Mouse (Mus musculus) hindbrain, embryonic 10.5 days (tissue): ENCODE results near the gene Slc15a1. TPM values are rescaled to one million over a fixed set of nuclear protein-coding genes. Genes with fewer than 3 reads are reported as not detected.
A peak's percentile ranks its signal among the peaks of the same experiment; 100 is the strongest.

Source experiments
- DNase-seq: peaks from one replicate; pipeline ENCODE4 v3.0.0-alpha.2; 2017; ENCODE audit warnings: low spot score
- H3K27ac ChIP-seq: fragments of 300-500 bp; sonication (generic); 2 replicates; pipeline ENCODE4 v1.5.1; 2016; ENCODE audit warnings: mild to moderate bottlenecking, moderate library complexity
- H3K27me3 ChIP-seq: fragments of 300-500 bp; sonication (generic); 2 replicates; pipeline ENCODE4 v1.6.1; 2016; ENCODE audit warnings: mild to moderate bottlenecking; ENCODE audit not compliant: poor library complexity, insufficient read depth, severe bottlenecking
- H3K36me3 ChIP-seq: fragments of 300-500 bp; sonication (generic); 2 replicates; pipeline ENCODE4 v1.6.1; 2016; ENCODE audit warnings: mild to moderate bottlenecking, moderate library complexity
- H3K4me1 ChIP-seq: fragments of 300-500 bp; sonication (generic); replicated peaks from 2 replicates; pipeline ENCODE4 v1.6.1; 2016; ENCODE audit warnings: mild to moderate bottlenecking
- H3K4me3 ChIP-seq: fragments of 300-500 bp; sonication (generic); 2 replicates; pipeline ENCODE4 v1.5.1; 2016; ENCODE audit warnings: mild to moderate bottlenecking, moderate library complexity
- H3K9me3 ChIP-seq: fragments of 300-500 bp; sonication (generic); 2 replicates; pipeline ENCODE4 v1.6.1; 2016; ENCODE audit warnings: mild to moderate bottlenecking, moderate library complexity
- WGBS: fragments of 180-500 bp; shearing (Covaris S2); methylation state at CpG from one replicate; pipeline ENCODE4 v1.1.7; 2016; 5-methylcytosine and 5-hydroxymethylcytosine counted together
- polyA plus RNA-seq: library from polyadenylated mRNA; unstranded; fragments of >200 nt; fragmentation: Nextera tagmentation; extraction: Ambion mirVana; gene quantifications from 2 replicates; pipeline ENCODE4 v1.2.1, GENCODE M21; 2016

Slc15a1 gene
- polyA plus RNA-seq, 1 experiment from 2014 or later = 0.12 TPM

- Histone ChIP-seq H3K4me1 (peaks cover 2% of the 10 kb centered on the region; the same call in 1 of the 2 replicates), H3K4me3 (no peak overlapping the region), H3K27ac (no peak overlapping the region), H3K9me3 (peaks cover 7% of the 10 kb centered on the region; the same call in 1 of the 2 replicates), H3K36me3 (no peaks in the 10 kb centered on the region), H3K27me3 (no peaks in the 10 kb centered on the region)
- no peak for DNase-seq
- 74% methylated on average over 6 of the region's 6 CpGs for WGBS
Measured at GRCm38 (mm10) chr14:121457536-121457935, 47.5 kb downstream of the Slc15a1 start.

- Histone ChIP-seq H3K4me3 (no peak overlapping the region), H3K27ac (no peak overlapping the region), H3K4me1 (no peaks in the 10 kb centered on the region), H3K27me3 (no peaks in the 10 kb centered on the region), H3K9me3 (peaks cover 7% of the 10 kb centered on the region; the same call in 1 of the 2 replicates), H3K36me3 (no peaks in the 10 kb centered on the region)
- no peak for DNase-seq
- WGBS = 78% methylated on average over 11 of the region's 11 CpGs
Measured at GRCm38 (mm10) chr14:121456416-121457285, 48.4 kb downstream of the Slc15a1 start.

DNA sequence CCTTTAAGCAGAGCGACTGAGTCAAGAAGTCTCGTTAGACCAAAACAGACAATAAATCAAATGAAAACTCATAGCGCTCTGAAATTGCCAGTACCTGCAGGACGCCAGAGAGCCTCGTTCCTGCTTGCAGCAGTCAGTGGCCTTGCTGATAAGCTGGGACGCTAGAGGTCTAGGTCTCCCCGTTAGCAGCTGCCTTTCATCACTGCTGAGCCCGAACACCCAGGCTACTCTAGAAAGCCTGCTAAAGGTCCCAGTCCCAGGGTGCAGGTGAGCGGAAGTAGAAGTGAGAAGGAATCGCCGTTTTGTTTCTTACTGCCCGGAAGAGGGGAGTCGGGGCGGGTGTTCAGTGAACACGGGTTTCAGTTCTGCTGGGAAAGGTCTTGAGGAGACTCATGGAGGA lies 49.1 kb downstream of the Slc15a1 start:
- Histone ChIP-seq H3K4me3 (no peak overlapping the region), H3K27me3 (no peaks in the 10 kb centered on the region), H3K9me3 (peaks cover 7% of the 10 kb centered on the region; the same call in 1 of the 2 replicates), H3K4me1 (0 out of 2 replicates have a peak, but pooled peaks cover under 1% of the 10 kb centered on the region), H3K27ac (no peak overlapping the region), H3K36me3 (no peaks in the 10 kb centered on the region)
- no peak for DNase-seq
- 87% methylated on average over 15 of the region's 15 CpGs for WGBS

DNA sequence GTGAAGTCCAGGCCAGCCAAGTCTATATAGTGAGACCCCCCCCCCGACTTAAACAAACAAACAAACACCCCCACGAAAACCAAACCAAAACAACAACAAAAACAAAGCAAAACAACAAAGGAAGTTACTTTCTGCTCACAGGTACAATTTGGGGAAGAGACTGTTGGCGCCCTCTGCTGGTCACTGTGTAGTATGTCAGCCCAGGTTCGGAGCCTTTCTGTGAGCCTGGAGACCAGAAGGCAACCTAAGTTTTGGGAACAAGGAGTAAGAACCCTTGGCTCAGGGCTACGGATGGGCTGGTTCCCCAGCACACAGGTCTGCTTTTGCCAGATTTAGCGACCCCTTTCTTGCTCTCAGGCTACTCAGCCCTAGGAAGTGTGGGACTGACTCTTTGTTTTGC lies 49.5 kb downstream of the Slc15a1 start:
- peak; percentile 53 for DNase-seq
- Histone ChIP-seq H3K36me3 (no peaks in the 10 kb centered on the region), H3K9me3 (peaks cover 7% of the 10 kb centered on the region; the same call in 1 of the 2 replicates), H3K27me3 (no peaks in the 10 kb centered on the region), H3K4me3 (no peak overlapping the region), H3K27ac (no peak overlapping the region), H3K4me1 (0 out of 2 replicates have a peak, but pooled peaks cover 4% of the 10 kb centered on the region)
- 8% methylated on average over 6 of the region's 6 CpGs for WGBS

- Histone ChIP-seq H3K27me3 (no peaks in the 10 kb centered on the region), H3K4me1 (0 out of 2 replicates have a peak, but pooled peaks cover 4% of the 10 kb centered on the region), H3K36me3 (no peaks in the 10 kb centered on the region), H3K4me3 (no peak overlapping the region), H3K9me3 (peaks cover 7% of the 10 kb centered on the region; the same call in 1 of the 2 replicates), H3K27ac (no peak overlapping the region)
- WGBS = 78% methylated on average over 3 of the region's 3 CpGs
- DNase-seq = no peak
Measured at GRCm38 (mm10) chr14:121453130-121453529, 51.9 kb downstream of the Slc15a1 start.

DNA sequence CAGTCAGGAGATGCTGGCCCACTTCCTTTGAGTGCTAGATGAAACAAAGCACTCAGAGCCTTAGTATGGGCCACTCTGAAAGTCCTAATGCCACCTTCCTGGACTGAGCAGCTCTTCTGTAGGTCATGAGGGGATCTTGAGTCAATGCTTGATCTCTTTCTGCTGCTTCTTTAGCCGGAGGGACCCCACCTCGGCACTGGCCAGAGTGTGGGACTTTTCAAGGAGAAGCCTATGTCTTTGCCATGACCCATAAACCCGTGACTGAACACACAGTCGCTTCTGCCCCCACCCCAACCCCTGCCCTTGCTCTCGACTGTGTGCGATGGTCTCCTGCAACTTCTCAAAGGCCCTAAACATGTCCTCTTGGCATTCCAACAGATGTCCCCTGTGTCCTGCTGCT lies 52.8 kb downstream of the Slc15a1 start:
- Histone ChIP-seq H3K36me3 (no peaks in the 10 kb centered on the region), H3K4me1 (peaks cover 5% of the 10 kb centered on the region; the same call in 1 of the 2 replicates), H3K4me3 (no peak overlapping the region), H3K9me3 (peaks cover 7% of the 10 kb centered on the region; the same call in 1 of the 2 replicates), H3K27ac (no peak overlapping the region), H3K27me3 (no peaks in the 10 kb centered on the region)
- WGBS = 83% methylated on average over 6 of the region's 6 CpGs
- DNase-seq = no peak

DNA sequence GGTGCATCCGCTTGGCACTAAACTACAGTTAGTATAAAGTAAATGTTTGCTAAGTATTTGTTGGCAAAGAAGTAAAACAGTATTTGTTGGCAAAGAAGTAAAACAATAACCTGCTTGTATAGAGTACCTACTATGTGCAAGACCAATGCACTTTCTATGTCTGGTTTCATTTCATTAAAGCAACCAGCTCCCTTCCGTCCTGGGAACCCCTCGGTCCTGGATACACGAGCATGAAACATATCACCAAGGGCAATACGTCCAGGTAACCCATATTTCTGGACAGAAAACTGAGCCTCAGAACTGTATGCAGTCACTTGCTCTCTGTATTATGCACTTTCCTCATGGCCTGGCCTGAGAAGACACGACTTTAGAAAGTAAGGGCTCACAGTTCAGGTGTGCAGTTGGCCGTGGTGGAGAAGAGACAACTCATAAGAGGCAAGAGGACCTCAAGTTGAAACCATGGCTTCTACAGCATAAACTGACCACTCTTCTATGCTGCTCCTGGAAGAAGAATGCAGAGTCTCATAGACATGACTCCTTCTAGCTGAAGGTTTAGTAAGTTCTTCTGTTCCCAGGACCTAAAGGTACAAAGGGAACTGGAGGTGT lies 53.5 kb downstream of the Slc15a1 start:
- 69% methylated on average over 7 of the region's 7 CpGs for WGBS
- Histone ChIP-seq H3K4me3 (no peak overlapping the region), H3K27me3 (no peaks in the 10 kb centered on the region), H3K4me1 (peaks cover 11% of the 10 kb centered on the region; the same call in 1 of the 2 replicates), H3K27ac (no peak overlapping the region), H3K36me3 (no peaks in the 10 kb centered on the region), H3K9me3 (peaks cover 7% of the 10 kb centered on the region; the same call in 1 of the 2 replicates)
- no peak for DNase-seq

GRCm38 (mm10) chr14:121450504-121451423 lies 54.3 kb downstream of the Slc15a1 start:
- H3K4me3 ChIP-seq = peak overlapping the region; percentile 38
- peak; percentile 52 for DNase-seq
- H3K9me3 ChIP-seq = peaks cover 7% of the 10 kb centered on the region; the same call in 1 of the 2 replicates
- no peaks in the 10 kb centered on the region for H3K36me3 ChIP-seq
- no peak overlapping the region for H3K27ac ChIP-seq
- H3K4me1 ChIP-seq = peaks cover 13% of the 10 kb centered on the region; the same call in 1 of the 2 replicates
- H3K27me3 ChIP-seq = no peaks in the 10 kb centered on the region
- 26% methylated on average over 18 of the region's 18 CpGs for WGBS

DNA sequence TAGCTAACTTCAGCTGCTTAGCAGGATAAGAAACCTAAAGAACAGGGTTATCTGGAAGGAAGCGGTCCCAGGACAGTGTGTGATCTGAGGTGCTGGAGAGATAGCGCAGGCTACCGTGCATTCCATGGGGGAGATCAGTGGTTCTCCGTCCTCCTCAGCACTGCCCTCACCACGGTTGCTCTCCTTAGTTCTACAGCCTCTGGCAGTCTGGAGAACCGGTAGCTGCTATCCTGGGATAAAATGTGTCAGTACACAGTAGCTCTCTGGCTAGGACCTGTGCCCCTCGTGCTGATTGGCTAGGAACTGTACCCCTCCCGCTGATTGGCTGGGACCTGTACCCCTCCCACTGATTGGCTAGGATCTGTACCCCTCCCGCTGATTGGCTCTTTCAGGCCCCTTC lies 58.1 kb downstream of the Slc15a1 start:
- peak overlapping the region; percentile 41 for H3K4me3 ChIP-seq

GRCm38 (mm10) chr14:121445194-121445593 lies 59.9 kb downstream of the Slc15a1 start:
- no peaks in the 10 kb centered on the region for H3K9me3 ChIP-seq
- WGBS = 18% methylated on average over 8 of the region's 8 CpGs

More for the DNA sequence above, 58.1 kb downstream of the Slc15a1 start:
- Histone ChIP-seq H3K36me3 (no peaks in the 10 kb centered on the region), H3K27ac (no peak overlapping the region), H3K27me3 (no peaks in the 10 kb centered on the region), H3K9me3 (no peaks in the 10 kb centered on the region), H3K4me1 (peaks cover 17% of the 10 kb centered on the region; the same call in 1 of the 2 replicates)
- peak; percentile 61 for DNase-seq
- WGBS = 14% methylated on average over 9 of the region's 9 CpGs

GRCm38 (mm10) chr14:121440807-121441206 lies 64.2 kb downstream of the Slc15a1 start:
- Histone ChIP-seq H3K36me3 (no peaks in the 10 kb centered on the region), H3K4me1 (peaks cover 4% of the 10 kb centered on the region; the same call in 1 of the 2 replicates), H3K27me3 (no peaks in the 10 kb centered on the region), H3K4me3 (no peak overlapping the region), H3K27ac (no peak overlapping the region; the same call in 1 of the 2 replicates), H3K9me3 (no peaks in the 10 kb centered on the region)
- DNase-seq = no peak
- WGBS = 91% methylated on average over 6 of the region's 6 CpGs

More at GRCm38 (mm10) chr14:121445194-121445593, 59.9 kb downstream of the Slc15a1 start:
- Histone ChIP-seq H3K27me3 (no peaks in the 10 kb centered on the region), H3K4me3 (no peak overlapping the region), H3K36me3 (no peaks in the 10 kb centered on the region), H3K4me1 (peaks cover 14% of the 10 kb centered on the region; the same call in 1 of the 2 replicates), H3K27ac (no peak overlapping the region)
- peak; percentile 71 for DNase-seq

GRCm38 (mm10) chr14:121437026-121437425 lies 68.0 kb downstream of the Slc15a1 start:
- Histone ChIP-seq H3K36me3 (no peaks in the 10 kb centered on the region), H3K4me3 (no peak overlapping the region), H3K4me1 (no peaks in the 10 kb centered on the region; the same call in 1 of the 2 replicates), H3K27ac (no peak overlapping the region), H3K27me3 (no peaks in the 10 kb centered on the region), H3K9me3 (no peaks in the 10 kb centered on the region)
- DNase-seq = no peak
- 84% methylated on average over 6 of the region's 6 CpGs for WGBS
